Mouse (Mus musculus) T-helper 2 cell (primary cell): ENCODE results near the gene Stxbp5.

Experiments used
- in situ Hi-C: fragments of 300-600 bp; cut with MboI, MseI; formaldehyde crosslinking; loops from one replicate; pipeline ENCODE4 v1.15.1; 2025; ENCODE audit warnings: high pct_unique_total_duplicates

Stxbp5 gene

GRCm38 (mm10) chr10:9756546-9756945 is 144.3 kb downstream of the Stxbp5 start:
- in situ Hi-C loops: no loop called here

- in situ Hi-C loops: no loop called here
Observed at GRCm38 (mm10) chr10:9754893-9755541, 145.9 kb downstream of the Stxbp5 start.

GRCm38 (mm10) chr10:9733861-9734260 is 167.0 kb downstream of the Stxbp5 start:
- in situ Hi-C loops: no loop called here

- in situ Hi-C loops: no loop called here
Observed at GRCm38 (mm10) chr10:9732065-9732749, 168.7 kb downstream of the Stxbp5 start.

- in situ Hi-C loops: no loop called here
Observed at GRCm38 (mm10) chr10:9722519-9723303, 178.2 kb downstream of the Stxbp5 start.

- in situ Hi-C loops: no loop called here
Observed at GRCm38 (mm10) chr10:9720027-9720426, 180.9 kb downstream of the Stxbp5 start.

GRCm38 (mm10) chr10:9718086-9718485 is 182.8 kb downstream of the Stxbp5 start:
- in situ Hi-C loops: no loop called here
